Mouse (Mus musculus): ENCODE measurements at regions not wholly inside any gene's neighbourhood (a gene's known extent, or its start where the extent isn't known, plus 50 kb on each side); places are given as distances from the start of the nearest gene placed in this dataset.

GRCm38 (mm10) chr8:77842392-77843139 is 118.3 kb upstream of the Ednra start:
- intact Hi-C loops (cut with DNase I): no loop called here
- no peak for DNase-seq

GRCm38 (mm10) chr8:77843229-77843628 is 119.0 kb upstream of the Ednra start:
- intact Hi-C loops (cut with DNase I): no loop called here
- DNase-seq: no peak

- no peak for DNase-seq
- intact Hi-C loops (cut with DNase I): no loop called here
Measured at GRCm38 (mm10) chr8:77850523-77850922, 126.3 kb upstream of the Ednra start.

- intact Hi-C loops (cut with DNase I): no loop called here
- no peak for DNase-seq
Measured at GRCm38 (mm10) chr8:77870264-77870663, 146.0 kb upstream of the Ednra start.

GRCm38 (mm10) chr8:77872771-77873170 is 148.5 kb upstream of the Ednra start:
- intact Hi-C loops (cut with DNase I): no loop called here
- no peak for DNase-seq

- intact Hi-C loops (cut with DNase I): no loop called here
Measured at GRCm38 (mm10) chr8:77919776-77920175, 195.5 kb upstream of the Ednra start.

DNA sequence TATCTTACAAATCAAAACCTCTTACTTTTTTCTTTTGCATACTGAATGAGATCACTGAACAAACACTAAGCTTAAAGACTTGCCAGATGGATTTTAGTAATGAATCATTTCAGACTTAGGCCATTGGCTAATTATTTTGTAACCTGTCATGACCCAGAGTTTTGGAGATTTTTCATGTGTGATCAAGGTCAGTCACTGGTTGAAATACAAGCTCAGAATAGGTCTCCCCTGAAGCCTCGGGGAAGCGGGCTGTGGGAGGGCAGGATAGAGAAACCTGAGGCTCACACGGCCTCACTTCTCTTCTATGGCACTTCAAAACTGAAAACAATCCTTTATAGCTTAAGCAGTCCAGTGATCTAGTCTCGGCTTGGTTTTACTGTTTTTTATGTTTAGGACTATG is 197.6 kb upstream of the Ednra start:
- intact Hi-C loops (cut with DNase I): no loop called here
- no peak for DNase-seq

More at GRCm38 (mm10) chr8:77919776-77920175, 195.5 kb upstream of the Ednra start:
- DNase-seq: no peak

GRCm38 (mm10) chr8:77947702-77948101 is 223.4 kb upstream of the Ednra start:
- intact Hi-C loops (cut with DNase I): no loop called here

GRCm38 (mm10) chr8:77949640-77950039 is 225.4 kb upstream of the Ednra start:
- no peak for DNase-seq
- intact Hi-C loops (cut with DNase I): no loop called here

More at GRCm38 (mm10) chr8:77947702-77948101, 223.4 kb upstream of the Ednra start:
- no peak for DNase-seq

GRCm38 (mm10) chr8:77958814-77959372 is 234.6 kb upstream of the Ednra start:
- DNase-seq: no peak
- intact Hi-C loops (cut with DNase I): no loop called here

DNA sequence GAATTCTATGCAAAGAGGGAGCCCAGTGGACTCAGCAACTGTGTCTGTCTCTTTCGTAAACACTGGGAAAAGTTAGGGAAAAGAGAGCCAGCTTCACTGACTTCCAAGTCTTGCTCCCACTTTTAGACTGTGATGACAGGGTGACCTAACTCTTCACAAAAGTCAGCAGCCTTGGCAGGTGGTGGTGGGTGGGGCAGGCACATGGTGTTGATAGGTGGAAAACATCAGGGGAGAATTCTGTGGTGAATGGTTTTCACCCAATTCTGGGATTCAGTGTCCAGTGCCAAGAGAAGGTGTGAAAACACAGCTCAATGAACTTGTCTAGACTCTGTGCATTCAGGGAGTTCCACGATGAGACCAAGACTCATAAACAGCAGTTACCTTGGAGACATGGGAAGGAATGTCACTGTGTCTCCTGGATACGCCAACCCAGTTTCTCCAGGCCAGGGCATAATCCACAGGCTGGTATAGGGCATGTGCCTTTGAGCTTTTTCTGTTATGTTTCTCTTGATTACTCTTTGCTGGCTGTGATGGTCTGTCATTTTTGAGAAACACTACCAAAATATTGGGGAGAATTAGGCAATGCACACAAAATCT is 238.9 kb upstream of the Ednra start:
- intact Hi-C loops (cut with DNase I): no loop called here
- DNase-seq: no peak

GRCm38 (mm10) chr8:77970378-77970777 is 242.7 kb upstream of the Ttc29 start:
- DNase-seq: no peak
- intact Hi-C loops (cut with DNase I): no loop called here

GRCm38 (mm10) chr8:77973714-77974113 is 239.4 kb upstream of the Ttc29 start:
- intact Hi-C loops (cut with DNase I): no loop called here
- no peak for DNase-seq

DNA sequence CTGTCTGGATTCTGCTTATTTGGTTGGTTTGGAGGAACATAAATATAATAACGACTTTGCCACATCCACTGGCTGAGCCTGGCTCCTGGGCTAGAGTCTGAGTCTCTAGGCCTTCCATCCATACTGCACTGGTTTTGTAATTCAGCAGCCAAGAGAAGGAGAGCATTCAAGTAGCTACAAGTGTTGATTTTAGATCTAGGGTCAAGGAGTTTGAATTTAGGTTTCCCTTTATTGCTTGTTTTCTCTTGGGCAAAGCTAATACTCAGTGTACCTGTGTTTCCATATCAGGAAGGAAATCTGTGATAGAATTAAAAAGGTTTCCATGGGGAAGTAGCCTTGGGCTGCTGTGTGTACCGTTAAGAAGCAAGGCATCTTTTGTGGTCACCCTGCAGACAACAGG is 234.0 kb upstream of the Ttc29 start:
- intact Hi-C loops (cut with DNase I): no loop called here
- no peak for DNase-seq

- DNase-seq: no peak
- intact Hi-C loops (cut with DNase I): no loop called here
Measured at GRCm38 (mm10) chr8:77980701-77981100, 232.4 kb upstream of the Ttc29 start.

GRCm38 (mm10) chr8:77982031-77982430 is 231.1 kb upstream of the Ttc29 start:
- intact Hi-C loops (cut with DNase I): no loop called here
- no peak for DNase-seq

- no peak for DNase-seq
- intact Hi-C loops (cut with DNase I): no loop called here
Measured at GRCm38 (mm10) chr8:77983476-77983875, 229.6 kb upstream of the Ttc29 start.

DNA sequence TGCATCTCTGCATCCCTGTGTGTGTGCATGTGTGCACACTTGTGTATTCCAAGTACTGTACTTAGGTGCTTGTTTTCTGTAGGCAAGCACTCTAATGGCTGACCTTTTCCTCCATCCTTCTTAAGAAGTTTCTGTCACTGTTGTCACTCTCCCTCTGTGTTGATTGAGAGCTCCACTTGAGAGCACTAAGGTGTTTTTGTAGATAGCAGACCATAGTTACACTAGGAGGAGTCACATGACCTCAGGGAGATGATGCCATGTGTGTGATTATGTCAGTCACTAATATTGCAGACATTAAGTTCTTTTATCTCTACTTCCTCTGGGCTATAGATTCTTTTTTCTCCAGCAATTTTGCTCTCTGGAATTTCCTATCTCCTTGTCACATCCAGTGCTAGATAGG is 225.9 kb upstream of the Ttc29 start:
- intact Hi-C loops (cut with DNase I): no loop called here

GRCm38 (mm10) chr8:77988291-77989056 is 224.6 kb upstream of the Ttc29 start:
- intact Hi-C loops (cut with DNase I): no loop called here
- no peak for DNase-seq

More for the DNA sequence above, 225.9 kb upstream of the Ttc29 start:
- DNase-seq: no peak

DNA sequence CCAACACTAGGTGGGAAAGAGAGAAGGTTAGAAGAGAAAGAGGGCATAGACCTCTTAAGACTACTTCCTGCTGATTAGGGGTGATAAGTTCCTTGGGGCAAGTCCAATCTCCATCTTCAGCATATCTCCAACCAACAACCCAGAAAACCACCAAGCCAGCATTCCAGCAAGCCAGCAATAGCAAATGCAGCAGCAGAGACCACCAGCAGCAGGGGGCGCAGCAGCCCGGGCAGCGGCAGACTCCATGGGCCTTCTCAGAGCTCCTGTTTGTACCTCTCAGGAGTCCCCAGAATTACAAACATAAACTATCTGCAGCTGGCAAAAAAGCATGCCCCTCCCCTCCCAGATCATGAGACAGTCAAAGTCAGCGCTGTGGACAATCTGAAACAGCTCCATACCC is 222.0 kb upstream of the Ttc29 start:
- DNase-seq: no peak
- intact Hi-C loops (cut with DNase I): no loop called here

- no peak for DNase-seq
- intact Hi-C loops (cut with DNase I): no loop called here
Measured at GRCm38 (mm10) chr8:78000303-78000702, 212.8 kb upstream of the Ttc29 start.
